Mouse (Mus musculus) heart, embryonic 16.5 days (tissue): ENCODE data around the gene Nup210. TPM values are rescaled to one million over a fixed set of nuclear protein-coding genes. Genes with fewer than 3 reads are reported as not detected.
"Not testable (repeated sequence)": the region's sequence is repeated elsewhere in the genome, so short reads cannot be mapped to it uniquely, and the experiment has no call there.

Source experiments
- ATAC-seq: fragments of 200-750 bp; cut with Nextera tagmentation; replicated peaks from 2 replicates; pipeline ENCODE4 v1.8.0; 2017; ENCODE audit warnings: moderate number of reproducible peaks; ENCODE audit not compliant: insufficient read depth, low FRiP score; ENCODE audit errors: extremely low read depth
- H3K27ac ChIP-seq: fragments of 300-500 bp; sonication (generic); 2 replicates; pipeline ENCODE4 v1.5.1; 2014; ENCODE audit warnings: mild to moderate bottlenecking, low read length, control low read depth, moderate library complexity
- H3K27me3 ChIP-seq: fragments of 300-500 bp; sonication (generic); 2 replicates; pipeline ENCODE4 v1.6.1; 2014; ENCODE audit warnings: low read length, mixed read lengths; ENCODE audit not compliant: control insufficient read depth, insufficient read depth
- H3K36me3 ChIP-seq: fragments of 300-500 bp; sonication (generic); 2 replicates; pipeline ENCODE4 v1.6.1; 2014; ENCODE audit not compliant: control insufficient read depth, insufficient read depth
- H3K4me1 ChIP-seq: fragments of 300-500 bp; sonication (generic); 2 replicates; pipeline ENCODE4 v1.6.1; 2014; ENCODE audit warnings: low read length, mixed read lengths; ENCODE audit not compliant: control insufficient read depth, insufficient read depth
- H3K4me2 ChIP-seq: fragments of 300-500 bp; sonication (generic); 2 replicates; pipeline ENCODE4 v1.6.1; 2014; ENCODE audit warnings: low read depth, mild to moderate bottlenecking, control low read depth, low read length
- H3K4me3 ChIP-seq: fragments of 300-500 bp; sonication (generic); 2 replicates; pipeline ENCODE4 v1.5.1; 2014; ENCODE audit warnings: mild to moderate bottlenecking, control low read depth, low read length
- H3K9ac ChIP-seq: fragments of 300-500 bp; sonication (generic); 2 replicates; pipeline ENCODE4 v1.6.1; 2014; ENCODE audit warnings: low read length, control low read depth
- H3K9me3 ChIP-seq: fragments of 300-500 bp; sonication (generic); replicated peaks from 2 replicates; pipeline ENCODE4 v1.6.1; 2016; ENCODE audit warnings: low read length; ENCODE audit not compliant: control insufficient read depth
- WGBS: fragments of 180-500 bp; shearing (Covaris S2); extraction: QIAGEN DNeasy Blood & Tissue Kit; methylation state at CpG from one replicate; pipeline ENCODE4 v1.1.7; 2014; 5-methylcytosine and 5-hydroxymethylcytosine counted together
- polyA plus RNA-seq: library from polyadenylated mRNA; unstranded; fragments of >200 nt; fragmentation: Nextera tagmentation; extraction: Ambion mirVana; gene quantifications from 2 replicates; pipeline ENCODE4 v1.2.1, GENCODE M21; 2015

The Nup210 gene
- polyA plus RNA-seq, 1 experiment from 2014 or later = 10.9 TPM

GRCm38 (mm10) chr6:91103421-91103820 is 13.2 kb downstream of the Nup210 start:
- not testable (repeated sequence) for H3K4me1 ChIP-seq, H3K27ac ChIP-seq, H3K9ac ChIP-seq, H3K4me2 ChIP-seq, H3K9me3 ChIP-seq, H3K27me3 ChIP-seq, ATAC-seq, H3K4me3 ChIP-seq, H3K36me3 ChIP-seq
- WGBS = 84% methylated on average over 1 of the region's 1 CpGs

DNA sequence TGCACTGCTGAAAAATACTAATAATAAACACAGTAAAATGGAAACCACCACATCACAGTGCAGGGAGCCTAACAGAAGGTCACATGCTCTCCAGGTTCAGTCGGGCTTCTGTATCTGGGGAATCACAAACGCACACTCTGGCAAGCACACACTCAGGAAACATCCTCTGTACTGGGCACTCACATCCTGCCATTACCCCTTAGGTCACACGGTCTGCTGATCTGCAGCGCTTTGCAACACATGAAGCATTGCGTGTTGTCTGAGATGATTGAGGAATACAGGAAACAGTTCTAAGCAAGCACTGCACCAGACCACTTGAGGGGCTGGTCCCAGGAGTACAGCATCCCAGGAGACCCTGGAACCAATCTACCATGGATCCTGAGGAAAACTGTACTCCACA is 16.0 kb downstream of the Nup210 start:
- Histone ChIP-seq H3K4me1 (peaks cover 7% of the 10 kb centered on the region; the same call in 1 of the 2 replicates), H3K9ac (no peak overlapping the region), H3K9me3 (no peaks in the 10 kb centered on the region), H3K27me3 (no peaks in the 10 kb centered on the region), H3K36me3 (peaks cover 4% of the 10 kb centered on the region; the same call in 1 of the 2 replicates), H3K4me3 (no peak overlapping the region), H3K27ac (no peak overlapping the region), H3K4me2 (no peak overlapping the region)
- no peak for ATAC-seq
- WGBS = 74% methylated on average over 5 of the region's 5 CpGs

- no peak overlapping the region for H3K4me3 ChIP-seq
- H3K9ac ChIP-seq = no peak overlapping the region
- WGBS = 92% methylated on average over 3 of the region's 3 CpGs
- no peak for ATAC-seq
- H3K36me3 ChIP-seq = peaks cover 12% of the 10 kb centered on the region
- no peaks in the 10 kb centered on the region for H3K9me3 ChIP-seq
- H3K4me2 ChIP-seq = no peak overlapping the region
- H3K27ac ChIP-seq = no peak overlapping the region
- H3K27me3 ChIP-seq = no peaks in the 10 kb centered on the region
- no peaks in the 10 kb centered on the region for H3K4me1 ChIP-seq
These were observed 18.8 kb downstream of the Nup210 start for GRCm38 (mm10) chr6:91097879-91098278.

GRCm38 (mm10) chr6:91095072-91095601 is 21.5 kb downstream of the Nup210 start:
- no peak overlapping the region for H3K4me2 ChIP-seq
- no peak for ATAC-seq
- no peak overlapping the region for H3K9ac ChIP-seq
- no peak overlapping the region for H3K27ac ChIP-seq
- WGBS = 74% methylated on average over 2 of the region's 2 CpGs
- no peaks in the 10 kb centered on the region for H3K4me1 ChIP-seq
- H3K27me3 ChIP-seq = no peaks in the 10 kb centered on the region
- no peak overlapping the region for H3K4me3 ChIP-seq
- peaks cover 12% of the 10 kb centered on the region for H3K36me3 ChIP-seq
- H3K9me3 ChIP-seq = no peaks in the 10 kb centered on the region

DNA sequence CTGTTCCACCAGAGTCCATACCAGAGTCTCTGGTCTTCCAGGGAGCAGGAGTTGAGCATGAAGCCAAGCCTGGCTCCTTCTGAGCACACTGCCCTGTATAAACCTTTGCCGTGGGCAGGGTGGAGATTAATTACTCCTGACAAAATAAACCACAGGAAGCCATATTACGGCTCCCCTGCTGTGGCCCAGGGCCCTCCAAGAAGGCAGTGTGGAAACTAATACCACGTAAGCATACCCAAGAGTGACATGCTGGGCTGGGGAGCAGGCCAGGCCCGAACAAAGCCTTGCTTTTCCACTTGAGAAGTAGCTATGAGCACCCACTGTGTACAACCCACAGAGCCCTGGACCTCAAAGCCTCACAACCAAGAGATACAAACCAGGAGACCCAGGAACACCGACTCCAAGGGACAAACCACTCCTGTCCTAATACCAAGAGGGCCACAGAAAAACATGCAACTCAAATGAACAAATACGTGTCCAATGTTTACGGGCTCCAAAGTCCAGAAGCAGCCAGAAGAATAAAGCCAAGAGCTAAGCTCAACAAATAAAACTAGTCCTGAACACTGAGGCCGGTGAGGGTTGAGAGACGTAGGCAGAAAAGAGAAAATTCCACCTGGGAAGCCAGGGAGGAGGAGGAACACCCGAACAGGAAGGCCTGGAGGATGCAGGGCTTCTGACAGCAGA is 24.3 kb downstream of the Nup210 start:
- H3K4me3 ChIP-seq = no peak overlapping the region
- H3K27me3 ChIP-seq = no peaks in the 10 kb centered on the region
- no peak overlapping the region for H3K9ac ChIP-seq
- WGBS = 82% methylated on average over 10 of the region's 10 CpGs
- H3K4me2 ChIP-seq = no peak overlapping the region
- no peaks in the 10 kb centered on the region for H3K9me3 ChIP-seq
- no peak overlapping the region for H3K27ac ChIP-seq
- H3K4me1 ChIP-seq = no peaks in the 10 kb centered on the region
- H3K36me3 ChIP-seq = peaks cover 12% of the 10 kb centered on the region
- no peak for ATAC-seq

DNA sequence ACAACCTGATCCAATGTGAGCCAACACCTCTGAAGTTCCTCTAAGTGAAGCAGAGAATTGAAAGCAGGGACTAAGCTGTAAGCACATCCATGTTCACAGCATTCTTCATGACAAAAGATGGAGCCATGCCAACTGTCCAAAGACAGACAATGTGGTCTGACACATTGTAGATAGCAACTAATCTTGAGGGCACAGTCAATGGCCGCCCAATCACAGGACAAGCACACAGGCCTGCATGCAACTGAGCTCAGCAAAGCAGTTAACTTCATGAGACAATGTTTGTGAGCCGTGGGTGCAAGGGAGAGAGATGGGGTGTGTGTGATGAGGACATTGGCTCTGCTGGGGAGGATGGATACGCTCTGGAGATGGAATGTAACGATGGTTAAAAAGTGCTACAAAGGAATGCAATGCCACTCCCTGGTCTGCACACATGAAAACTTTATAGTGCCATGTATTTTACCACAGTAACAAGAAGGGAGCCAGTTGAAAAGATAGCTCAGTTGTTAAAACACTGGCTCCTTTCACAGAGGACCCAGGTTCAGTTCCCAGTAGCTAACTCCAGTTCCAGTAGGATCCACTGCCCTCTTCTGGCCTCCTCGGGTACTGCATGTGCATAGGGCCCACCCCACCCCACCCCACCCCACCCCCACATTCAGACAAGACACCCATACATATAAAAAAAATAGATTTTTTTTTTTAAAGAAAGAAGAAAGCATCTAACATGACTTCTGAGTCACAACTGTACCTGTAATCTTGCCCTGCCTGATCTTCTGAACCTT is 31.3 kb downstream of the Nup210 start:
- Histone ChIP-seq H3K4me1 (no peaks in the 10 kb centered on the region), H3K36me3 (peaks cover 9% of the 10 kb centered on the region), H3K27ac (no peak overlapping the region), H3K4me2 (no peak overlapping the region), H3K9ac (no peak overlapping the region), H3K27me3 (no peaks in the 10 kb centered on the region), H3K4me3 (no peak overlapping the region), H3K9me3 (no peaks in the 10 kb centered on the region)
- 63% methylated on average over 5 of the region's 5 CpGs for WGBS
- no peak for ATAC-seq

- H3K27ac ChIP-seq = no peak overlapping the region
- no peak for ATAC-seq
- WGBS = 48% methylated on average over 1 of the region's 1 CpGs
These were observed 36.6 kb downstream of the Nup210 start for GRCm38 (mm10) chr6:91080033-91080432.

GRCm38 (mm10) chr6:91076249-91076648 is 40.4 kb downstream of the Nup210 start:
- H3K4me1 ChIP-seq = peaks cover 14% of the 10 kb centered on the region
- H3K4me3 ChIP-seq = no peak overlapping the region
- H3K9me3 ChIP-seq = no peaks in the 10 kb centered on the region
- no peaks in the 10 kb centered on the region for H3K27me3 ChIP-seq
- peak overlapping the region; percentile 78 for H3K27ac ChIP-seq
- 30% methylated on average over 9 of the region's 9 CpGs for WGBS
- peak; percentile 93 for ATAC-seq
- H3K9ac ChIP-seq = no peak overlapping the region
- peaks cover 7% of the 10 kb centered on the region; the same call in 1 of the 2 replicates for H3K36me3 ChIP-seq
- H3K4me2 ChIP-seq = peak overlapping the region; percentile 22; the same call in 1 of the 2 replicates

More at GRCm38 (mm10) chr6:91080033-91080432, 36.6 kb downstream of the Nup210 start:
- Histone ChIP-seq H3K4me3 (no peak overlapping the region), H3K36me3 (peaks cover 6% of the 10 kb centered on the region; the same call in 1 of the 2 replicates), H3K4me2 (no peak overlapping the region), H3K4me1 (peaks cover 14% of the 10 kb centered on the region), H3K9me3 (no peaks in the 10 kb centered on the region), H3K27me3 (no peaks in the 10 kb centered on the region), H3K9ac (no peak overlapping the region)

DNA sequence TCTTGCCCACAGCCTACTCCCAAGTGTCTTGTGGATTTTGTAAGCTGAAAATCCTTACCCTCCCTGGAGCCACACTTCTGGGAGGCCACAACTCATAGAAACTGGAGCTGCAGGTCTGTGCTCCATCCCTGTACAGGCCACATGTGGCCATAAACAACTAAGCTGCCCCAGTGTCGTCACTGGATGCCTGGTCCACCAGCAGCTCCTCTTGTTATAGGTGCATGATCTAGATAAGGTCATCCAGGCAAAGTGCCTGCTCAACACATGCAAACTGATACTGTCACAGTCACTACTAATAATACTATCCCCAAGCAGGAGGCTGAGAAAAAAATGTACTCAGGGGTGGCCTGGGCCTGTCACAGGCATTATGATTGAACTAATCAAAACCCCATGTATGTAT is 48.1 kb downstream of the Nup210 start:
- WGBS = 49% methylated on average over 1 of the region's 1 CpGs
- Histone ChIP-seq H3K4me3 (no peak overlapping the region), H3K9ac (no peak overlapping the region), H3K27ac (no peak overlapping the region), H3K9me3 (no peaks in the 10 kb centered on the region), H3K4me1 (no peaks in the 10 kb centered on the region), H3K4me2 (no peak overlapping the region), H3K36me3 (peaks cover 7% of the 10 kb centered on the region; the same call in 1 of the 2 replicates), H3K27me3 (no peaks in the 10 kb centered on the region)
- no peak for ATAC-seq
